In genomic region chr3:102654962-102655361, GRCm38 (mm10) we compare ENCODE assay signal across 31 mouse cellular contexts.
"Had no signal": no experiment of that assay in that cellular context is flagged by ENCODE, and none has a peak within 500 bp of the region (broad histone marks: within the 10 kb centered on the region; RNA-seq: fewer than 3 reads in every experiment).

No protein-coding gene starts in this region.

- H3K36me3 ChIP-seq: heart, embryonic 10.5 days; heart, embryonic 12.5 days; heart, embryonic 13.5 days; heart, embryonic 15.5 days; hindbrain, embryonic 12.5 days; hindbrain, embryonic 13.5 days; intestine, embryonic 15.5 days; kidney, embryonic 15.5 days had no signal

- H3K27ac ChIP-seq: heart, embryonic 10.5 days; heart, embryonic 13.5 days; heart, embryonic 15.5 days; hindbrain, embryonic 12.5 days; hindbrain, embryonic 13.5 days; intestine, embryonic 15.5 days; kidney, embryonic 15.5 days; kidney, postnatal 0 days; layer of hippocampus, adult 2 months; left cerebral cortex, adult 2 months had no signal

- H3K27me3 ChIP-seq: heart, embryonic 13.5 days; hindbrain, embryonic 12.5 days; hindbrain, embryonic 13.5 days; intestine, embryonic 15.5 days; kidney, embryonic 15.5 days had no signal

- H3K9me3 ChIP-seq: heart, embryonic 10.5 days; heart, embryonic 12.5 days; heart, embryonic 13.5 days; heart, embryonic 15.5 days; hindbrain, embryonic 12.5 days; hindbrain, embryonic 13.5 days; intestine, embryonic 15.5 days; kidney, embryonic 15.5 days had no signal

- H3K4me3 ChIP-seq: heart, embryonic 10.5 days; heart, embryonic 12.5 days; heart, embryonic 13.5 days; heart, embryonic 15.5 days; hindbrain, embryonic 12.5 days; hindbrain, embryonic 13.5 days; intestine, embryonic 15.5 days; kidney, embryonic 15.5 days; layer of hippocampus, adult 2 months; left cerebral cortex, adult 2 months had no signal

- H3K4me1 ChIP-seq: heart, embryonic 12.5 days; hindbrain, embryonic 13.5 days; intestine, embryonic 15.5 days had no signal

- DNase-seq: heart, postnatal 10 days; heart, postnatal 36 days; heart, postnatal 4 days; kidney, adult 11 months; kidney, adult 18-20 months; kidney, adult 2 months; kidney, adult 8-10 months; kidney, adult 9 months; kidney, postnatal 10 days; kidney, postnatal 14 days; kidney, postnatal 25 days; kidney, postnatal 36 days; kidney, postnatal 4 days; layer of hippocampus, adult 9-11 months; layer of hippocampus, postnatal 36 days had no signal

- H3K4me2 ChIP-seq: heart, embryonic 11.5 days; heart, embryonic 12.5 days; heart, embryonic 13.5 days; heart, embryonic 15.5 days; hindbrain, embryonic 12.5 days; hindbrain, embryonic 13.5 days; intestine, embryonic 15.5 days; kidney, embryonic 15.5 days had no signal

- H3K9ac ChIP-seq: heart, embryonic 12.5 days; heart, embryonic 13.5 days; heart, embryonic 15.5 days; hindbrain, embryonic 12.5 days; hindbrain, embryonic 13.5 days; intestine, embryonic 15.5 days; kidney, embryonic 15.5 days had no signal

- ATAC-seq: hindbrain, embryonic 16.5 days; inflammation-experienced regulatory T-cells, adult 6 months; intestine, embryonic 15.5 days; intestine, embryonic 16.5 days; intestine, postnatal 0 days had no signal
